Mouse (Mus musculus) frontal cortex, postnatal 14 days (tissue): ENCODE data around the gene Gch1.

Experiments
- DNase-seq, 2 experiments: peaks; one replicate each; pipeline ENCODE4 v3.0.0; 2022; ENCODE audit warnings: low spot score in 2 of 2

Gch1 gene

GRCm38 (mm10) chr14:47206601-47207000, 17.4 kb upstream of the Gch1 start:
- DNase-seq = no peak

- DNase-seq = no peak
Measured at GRCm38 (mm10) chr14:47205270-47205972, 16.2 kb upstream of the Gch1 start.

DNA sequence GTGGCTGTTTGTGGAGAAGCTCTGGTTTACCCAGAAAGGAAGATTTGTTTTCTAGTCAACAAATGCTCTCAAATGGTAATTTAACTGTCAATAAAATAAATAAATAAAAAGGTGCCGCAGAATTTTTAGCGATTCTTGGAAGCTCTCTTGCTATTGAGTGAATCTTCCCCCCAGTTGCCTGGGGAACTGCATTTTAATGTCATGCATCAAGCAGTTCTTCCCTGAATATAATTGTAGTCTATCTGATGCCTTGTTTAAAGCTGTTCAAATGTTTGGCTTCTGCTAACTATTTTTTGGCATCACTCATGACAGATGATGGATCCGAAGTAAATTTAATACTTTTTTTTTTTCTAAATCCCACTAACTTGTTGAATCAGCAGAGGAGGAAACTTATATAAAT, 8.1 kb upstream of the Gch1 start:
- DNase-seq = no peak

- no peak for DNase-seq
Measured at GRCm38 (mm10) chr14:47196711-47197110, 7.5 kb upstream of the Gch1 start.

GRCm38 (mm10) chr14:47194096-47194495, 4.9 kb upstream of the Gch1 start:
- no peak for DNase-seq

GRCm38 (mm10) chr14:47193506-47193905, 4.3 kb upstream of the Gch1 start:
- DNase-seq = no peak

DNA sequence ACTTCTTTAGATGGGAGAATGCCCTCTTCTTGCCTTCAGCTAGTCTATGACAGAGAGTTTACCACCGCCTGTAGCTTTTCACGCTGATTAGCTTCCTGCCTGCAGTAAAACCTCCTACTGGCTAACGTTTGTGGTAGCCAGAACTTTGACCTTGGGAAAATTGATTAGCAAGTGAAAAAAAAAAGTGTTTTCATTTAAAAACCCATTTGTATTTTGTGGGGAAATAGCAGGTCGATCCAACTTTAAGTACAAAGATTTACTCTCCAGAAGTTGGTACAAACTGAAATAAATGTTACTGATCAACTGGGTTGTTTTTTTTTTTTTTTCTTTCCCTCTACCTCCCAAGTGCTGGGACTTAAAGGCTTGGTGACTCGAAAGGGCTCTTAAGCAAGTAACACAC, 2.6 kb upstream of the Gch1 start:
- no peak for DNase-seq

GRCm38 (mm10) chr14:47190626-47191025, 1.4 kb upstream of the Gch1 start:
- no peak for DNase-seq

DNA sequence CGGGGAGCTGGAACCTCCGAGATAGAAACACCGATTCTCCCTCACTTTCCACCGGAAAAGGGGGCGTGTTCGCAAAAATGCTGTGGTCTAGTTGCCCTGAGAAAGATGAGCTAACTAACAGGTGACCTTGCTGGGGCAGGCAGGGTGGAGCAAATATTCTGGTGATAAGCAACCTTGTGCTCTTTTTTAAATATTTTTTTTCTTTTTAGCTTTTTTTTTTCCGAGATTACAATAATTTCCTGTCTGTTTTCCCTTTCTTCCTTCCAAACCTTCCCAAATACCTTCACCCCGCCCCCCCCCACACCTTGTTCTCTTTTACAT, 382 bp upstream of the Gch1 start:
- DNase-seq = no peak

GRCm38 (mm10) chr14:47188475-47188847, 752 bp downstream of the Gch1 start:
- no peak for DNase-seq

GRCm38 (mm10) chr14:47187666-47188360, 1.4 kb downstream of the Gch1 start:
- no peak for DNase-seq

DNA sequence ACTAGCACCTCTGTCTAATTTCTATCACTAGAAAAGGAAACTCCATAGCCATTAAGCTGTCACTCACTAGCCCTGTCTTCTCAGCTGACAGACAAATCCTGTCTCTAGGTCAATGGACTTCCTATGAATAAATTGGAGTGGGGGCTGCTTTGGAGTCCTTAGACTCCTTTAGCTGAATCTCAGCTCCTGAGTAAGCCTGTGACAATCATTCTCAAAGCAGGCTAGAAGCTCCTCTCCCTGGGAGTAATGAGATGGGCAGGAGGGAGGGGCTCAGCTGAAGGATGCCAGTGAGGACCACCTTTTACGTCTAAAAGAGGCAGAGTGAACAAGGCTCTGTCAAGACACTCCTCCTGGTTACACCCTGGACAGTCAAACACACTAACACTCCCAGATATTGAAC, 2.0 kb downstream of the Gch1 start:
- DNase-seq = no peak

GRCm38 (mm10) chr14:47186561-47186960, 2.7 kb downstream of the Gch1 start:
- no peak for DNase-seq

GRCm38 (mm10) chr14:47181497-47182290, 7.5 kb downstream of the Gch1 start:
- DNase-seq = peak in 1 of 2 experiments; percentile 30

DNA sequence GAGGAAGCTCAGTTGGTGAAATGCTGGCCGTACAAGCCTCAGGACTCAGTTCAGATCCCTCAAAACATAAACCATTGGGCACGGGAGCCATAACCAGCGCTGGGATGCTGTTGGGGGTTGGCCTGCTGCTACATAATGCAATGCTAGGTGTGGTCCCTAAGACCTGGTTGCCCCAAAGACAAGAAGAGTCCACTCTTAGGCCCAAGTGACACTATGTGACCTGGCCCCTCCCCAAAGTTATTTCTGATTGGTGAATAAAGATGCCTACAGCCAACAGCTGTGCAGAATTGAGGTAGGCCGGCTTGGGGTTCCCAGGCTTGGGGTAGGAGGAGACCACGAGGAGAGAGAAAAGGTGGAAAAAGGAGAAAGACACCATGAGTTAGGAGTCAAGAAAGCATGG, 10.4 kb downstream of the Gch1 start:
- DNase-seq = no peak

DNA sequence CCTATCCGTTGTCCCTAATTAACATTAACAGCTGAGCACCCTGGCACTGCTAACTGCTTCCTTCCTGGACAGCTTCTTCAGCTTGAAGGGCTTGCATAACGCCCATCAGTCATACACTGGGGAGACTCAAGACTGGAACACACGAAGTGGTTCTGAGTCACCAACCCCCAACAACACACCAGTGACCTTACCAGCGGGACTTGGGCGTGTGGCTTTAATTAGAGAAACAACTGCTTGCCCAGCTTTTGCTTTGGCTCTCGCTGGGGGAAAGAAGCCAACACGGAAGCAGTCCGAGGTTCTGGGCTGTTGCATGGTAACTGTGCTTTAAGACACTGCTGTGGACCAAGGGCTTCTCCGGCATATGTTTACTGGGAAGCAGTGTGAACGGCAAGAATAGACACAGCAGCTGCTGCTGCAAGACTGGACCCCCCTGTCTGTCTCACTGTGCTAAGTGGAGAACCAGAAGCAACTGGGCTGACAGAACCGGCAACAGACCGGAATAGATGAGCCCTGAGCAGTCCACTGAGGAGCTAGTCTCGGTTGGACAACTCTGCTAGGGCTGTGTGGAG, 11.3 kb downstream of the Gch1 start:
- DNase-seq = peak; percentile 27 to 37

GRCm38 (mm10) chr14:47176226-47176625, 13.0 kb downstream of the Gch1 start:
- no peak for DNase-seq

GRCm38 (mm10) chr14:47175136-47175535, 14.1 kb downstream of the Gch1 start:
- DNase-seq = no peak

DNA sequence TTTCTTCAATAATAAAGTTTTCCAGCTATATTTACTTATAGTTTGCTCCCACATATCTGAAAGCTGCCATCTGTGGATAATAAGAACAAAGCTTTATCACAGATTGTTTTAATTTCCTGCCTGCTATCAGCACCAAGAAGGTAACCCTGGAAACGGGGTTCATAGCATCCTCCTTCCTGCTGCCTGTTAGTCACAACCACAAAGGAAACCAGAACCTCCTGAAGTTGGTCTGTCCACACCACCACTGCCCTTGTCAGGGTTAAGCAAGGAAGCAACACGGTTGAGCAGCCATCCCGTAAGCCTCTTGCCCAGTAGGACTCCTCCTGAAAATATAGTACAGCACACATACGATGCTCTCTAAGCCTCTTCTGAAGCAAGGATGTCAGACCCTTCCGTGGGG, 17.1 kb downstream of the Gch1 start:
- DNase-seq = no peak

DNA sequence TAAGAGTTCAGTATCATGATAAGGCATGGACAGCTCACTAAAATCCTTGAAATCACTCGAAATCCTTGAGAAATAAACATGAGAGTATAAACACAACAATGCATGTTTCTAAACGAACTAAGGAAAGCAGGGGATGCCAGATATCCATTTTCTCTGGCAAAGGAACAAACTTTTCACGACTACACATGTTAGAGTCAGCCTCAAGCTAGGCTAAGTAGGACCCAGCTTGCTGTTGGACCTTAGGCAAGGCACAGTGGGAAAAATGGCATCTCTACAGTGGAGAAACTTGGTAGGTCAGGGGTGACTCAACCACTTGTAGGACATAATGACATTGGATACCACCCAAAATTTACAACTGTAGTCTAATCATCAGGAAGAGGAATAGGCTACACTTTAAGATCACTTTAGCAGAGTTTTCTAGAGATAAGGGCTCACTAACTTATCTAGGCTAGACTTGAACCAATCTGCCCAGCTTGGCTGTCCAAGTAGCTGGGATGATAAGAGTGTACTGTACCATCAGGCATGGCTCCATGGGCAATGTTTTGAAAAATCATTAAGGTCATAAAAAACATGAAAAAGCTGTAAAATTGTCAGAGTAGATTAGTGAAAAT, 18.6 kb downstream of the Gch1 start:
- no peak for DNase-seq

GRCm38 (mm10) chr14:47169677-47170410, 19.4 kb downstream of the Gch1 start:
- no peak for DNase-seq
